Mouse (Mus musculus) E14TG2a.4 (cell line): ENCODE measurements at regions not wholly inside any gene's neighbourhood (a gene's known extent, or its start where the extent isn't known, plus 50 kb on each side); places are given as distances from the start of the nearest gene placed in this dataset.

Source experiments
- CTCF ChIP-seq: conservative IDR thresholded peaks from 2 replicates; pipeline ENCODE4 v1.5.1; 2014; ENCODE audit warnings: low read length
- POU5F1 ChIP-seq: IDR thresholded peaks from 2 replicates; pipeline ENCODE4 v1.6.1; 2014; ENCODE audit warnings: low read length, borderline replicate concordance

- TF ChIP-seq CTCF (no peak), POU5F1 (no peak)
Measured at GRCm38 (mm10) chr9:118379055-118379454, 99.0 kb upstream of the Eomes start.
